Mouse (Mus musculus) bone marrow, adult 2 months (tissue): ENCODE results near the gene Tmem160. TPM values are rescaled to one million over a fixed set of nuclear protein-coding genes. Genes with fewer than 3 reads are reported as not detected.
A peak's percentile ranks its signal among the peaks of the same experiment; 100 is the strongest.

Source experiments
- H3K27ac ChIP-seq: fragments of 200-500 bp; 2 replicates; pipeline ENCODE4 v1.5.1; 2012; ENCODE audit warnings: low read depth, mild to moderate bottlenecking, control low read depth, inconsistent platforms, low read length; ENCODE audit not compliant: control insufficient read depth, poor library complexity, insufficient read depth
- H3K4me1 ChIP-seq: fragments of 200-500 bp; 2 replicates; pipeline ENCODE4 v1.6.1; 2011; ENCODE audit warnings: low read length; ENCODE audit not compliant: control insufficient read depth, insufficient read depth
- H3K4me3 ChIP-seq: fragments of 200-500 bp; replicated peaks from 2 replicates; pipeline ENCODE3; 2011; ENCODE audit warnings: mild to moderate bottlenecking, low read depth, low read length, control low read depth; ENCODE audit not compliant: control insufficient read depth
- CTCF ChIP-seq: fragments of 200-500 bp; IDR thresholded peaks from 2 replicates; pipeline ENCODE4 v1.5.1; 2011; ENCODE audit warnings: low read length, control low read depth; ENCODE audit not compliant: control insufficient read depth, insufficient read depth
- POLR2A ChIP-seq: fragments of 200-500 bp; IDR thresholded peaks from 2 replicates; pipeline ENCODE4 v1.6.1; 2011; ENCODE audit warnings: low read depth, mild to moderate bottlenecking, control low read depth, low read length, borderline replicate concordance; ENCODE audit not compliant: control insufficient read depth
- WGBS: fragments of 180-500 bp; shearing (Covaris S2); methylation state at CpG from one replicate; pipeline ENCODE4 v1.1.7; 2018; 5-methylcytosine and 5-hydroxymethylcytosine counted together
- polyA plus RNA-seq: library from polyadenylated mRNA; stranded (reverse); fragments of >200 nt; gene quantifications from 2 replicates; pipeline ENCODE4 v1.2.4, GENCODE M21; 2011; ENCODE audit warnings: low replicate concordance; ENCODE audit not compliant: missing spikeins, insufficient read depth, insufficient read length

Tmem160 gene
- polyA plus RNA-seq, 1 experiment: 45.2 TPM

GRCm38 (mm10) chr7:16412220-16412896 lies 40.2 kb upstream of the Tmem160 start:
- Histone ChIP-seq H3K4me1 (peaks cover 1% of the 10 kb centered on the region; the same call in 1 of the 2 replicates), H3K27ac (peak overlapping the region; percentile 30; the same call in 1 of the 2 replicates), H3K4me3 (no peak overlapping the region)
- TF ChIP-seq CTCF: no peak
- WGBS: 69% methylated on average over 8 of the region's 8 CpGs

GRCm38 (mm10) chr7:16412930-16413329 lies 39.6 kb upstream of the Tmem160 start:
- Histone ChIP-seq H3K4me3 (no peak overlapping the region), H3K4me1 (peaks cover 1% of the 10 kb centered on the region; the same call in 1 of the 2 replicates), H3K27ac (no peak overlapping the region)
- WGBS: 96% methylated on average over 2 of the region's 2 CpGs
- TF ChIP-seq CTCF: no peak
- no peak for TF ChIP-seq POLR2A

GRCm38 (mm10) chr7:16415426-16415825 lies 37.2 kb upstream of the Tmem160 start:
- WGBS: 84% methylated on average over 3 of the region's 3 CpGs
- TF ChIP-seq POLR2A: no peak
- no peak for TF ChIP-seq CTCF
- peaks cover 1% of the 10 kb centered on the region; the same call in 1 of the 2 replicates for H3K4me1 ChIP-seq
- H3K27ac ChIP-seq: no peak overlapping the region
- H3K4me3 ChIP-seq: no peak overlapping the region

- H3K4me3 ChIP-seq: no peak overlapping the region
- TF ChIP-seq CTCF (no peak), POLR2A (no peak)
- no peaks in the 10 kb centered on the region; the same call in 1 of the 2 replicates for H3K4me1 ChIP-seq
- WGBS: 89% methylated on average over 10 of the region's 10 CpGs
- H3K27ac ChIP-seq: no peak overlapping the region
Measured at GRCm38 (mm10) chr7:16417141-16417771, 35.3 kb upstream of the Tmem160 start.

GRCm38 (mm10) chr7:16418713-16419112 lies 33.9 kb upstream of the Tmem160 start:
- Histone ChIP-seq H3K4me3 (no peak overlapping the region), H3K27ac (peak overlapping the region; percentile 72), H3K4me1 (no peaks in the 10 kb centered on the region; the same call in 1 of the 2 replicates)
- WGBS: 51% methylated on average over 5 of the region's 5 CpGs
- no peak for TF ChIP-seq POLR2A
- TF ChIP-seq CTCF: no peak

- Histone ChIP-seq H3K4me3 (no peak overlapping the region), H3K27ac (no peak overlapping the region), H3K4me1 (no peaks in the 10 kb centered on the region; the same call in 1 of the 2 replicates)
- no peak for TF ChIP-seq POLR2A
- TF ChIP-seq CTCF: no peak
- 91% methylated on average over 8 of the region's 8 CpGs for WGBS
Measured at GRCm38 (mm10) chr7:16420493-16421118, 32.0 kb upstream of the Tmem160 start.

GRCm38 (mm10) chr7:16422222-16422856 lies 30.2 kb upstream of the Tmem160 start:
- H3K4me3 ChIP-seq: no peak overlapping the region
- WGBS: 93% methylated on average over 18 of the region's 18 CpGs
- TF ChIP-seq POLR2A (no peak), CTCF (no peak)

GRCm38 (mm10) chr7:16423731-16424130 lies 28.8 kb upstream of the Tmem160 start:
- Histone ChIP-seq H3K4me1 (no peaks in the 10 kb centered on the region), H3K4me3 (no peak overlapping the region), H3K27ac (no peak overlapping the region)
- no peak for TF ChIP-seq CTCF
- no peak for TF ChIP-seq POLR2A
- whole genome bisulfite sequencing: 90% methylated on average over 9 of the region's 9 CpGs

More at GRCm38 (mm10) chr7:16422222-16422856, 30.2 kb upstream of the Tmem160 start:
- Histone ChIP-seq H3K27ac (no peak overlapping the region), H3K4me1 (no peaks in the 10 kb centered on the region; the same call in 1 of the 2 replicates)
